Mouse (Mus musculus) stomach, postnatal 0 days (tissue): ENCODE results near the gene Krt86. TPM values are rescaled to one million over a fixed set of nuclear protein-coding genes. Genes with fewer than 3 reads are reported as not detected.

Source experiments
- ATAC-seq: fragments of 200-750 bp; cut with Nextera tagmentation; 2 replicates; pipeline ENCODE4 v1.8.0; 2017; ENCODE audit not compliant: low FRiP score, low TSS enrichment
- DNase-seq: peaks from one replicate; pipeline ENCODE4 v3.0.0-alpha.2; 2016; ENCODE audit warnings: low spot score
- H3K27ac ChIP-seq: fragments of 300-500 bp; sonication (generic); replicated peaks from 2 replicates; pipeline ENCODE4 v1.5.1; 2014; ENCODE audit warnings: mild to moderate bottlenecking, control low read depth
- H3K27me3 ChIP-seq: fragments of 300-500 bp; sonication (generic); 2 replicates; pipeline ENCODE4 v1.6.1; 2014; ENCODE audit warnings: low read length; ENCODE audit not compliant: control insufficient read depth, insufficient read depth
- H3K36me3 ChIP-seq: fragments of 300-500 bp; sonication (generic); 2 replicates; pipeline ENCODE4 v1.6.1; 2014; ENCODE audit warnings: low read length, mixed read lengths; ENCODE audit not compliant: control insufficient read depth, insufficient read depth
- H3K4me1 ChIP-seq: fragments of 300-500 bp; sonication (generic); replicated peaks from 2 replicates; pipeline ENCODE4 v1.6.1; 2014; ENCODE audit warnings: antibody characterized with exemption; ENCODE audit not compliant: control insufficient read depth, insufficient read depth
- H3K4me2 ChIP-seq: fragments of 300-500 bp; sonication (generic); replicated peaks from 2 replicates; pipeline ENCODE4 v1.6.1; 2014; ENCODE audit warnings: low read depth, mild to moderate bottlenecking, control low read depth, moderate library complexity
- H3K4me3 ChIP-seq: fragments of 300-500 bp; sonication (generic); 2 replicates; pipeline ENCODE4 v1.5.1; 2014; ENCODE audit warnings: low read depth, low read length, control low read depth
- H3K9ac ChIP-seq: fragments of 300-500 bp; sonication (generic); 2 replicates; pipeline ENCODE4 v1.6.1; 2014; ENCODE audit warnings: mild to moderate bottlenecking, low read length, control low read depth, mixed read lengths
- H3K9me3 ChIP-seq: fragments of 300-500 bp; sonication (generic); 2 replicates; pipeline ENCODE4 v1.6.1; 2016; ENCODE audit warnings: low read length; ENCODE audit not compliant: control insufficient read depth
- CTCF ChIP-seq: IDR thresholded peaks from 2 replicates; pipeline ENCODE4 v1.5.1; 2016; ENCODE audit warnings: antibody characterized with exemption, low read depth, mild to moderate bottlenecking, moderate library complexity
- EP300 ChIP-seq: optimal IDR thresholded peaks from 2 replicates; pipeline ENCODE3; 2016; ENCODE audit warnings: antibody characterized with exemption
- WGBS: fragments of 180-500 bp; shearing (Covaris S2); extraction: QIAGEN DNeasy Blood & Tissue Kit; methylation state at CpG from one replicate; pipeline ENCODE4 v1.1.7; 2014; 5-methylcytosine and 5-hydroxymethylcytosine counted together
- polyA plus RNA-seq: library from polyadenylated mRNA; unstranded; fragments of >200 nt; fragmentation: Nextera tagmentation; extraction: Ambion mirVana; gene quantifications from 2 replicates; pipeline ENCODE4 v1.2.1, GENCODE M21; 2015

The Krt86 gene
- polyA plus RNA-seq, 1 experiment from 2014 or later = not detected

- Histone ChIP-seq H3K27me3 (no peaks in the 10 kb centered on the region), H3K27ac (no peak within 1 kb of the TSS), H3K4me1 (no peaks in the 10 kb centered on the region), H3K36me3 (no peaks in the 10 kb centered on the region), H3K4me2 (no peak within 1 kb of the TSS), H3K4me3 (no peak within 1 kb of the TSS), H3K9me3 (no peaks in the 10 kb centered on the region), H3K9ac (no peak within 1 kb of the TSS)
- ATAC-seq (no peak), DNase-seq (no peak)
- 78% methylated on average over 2 of the region's 2 CpGs for WGBS
- TF ChIP-seq EP300 (no peak), CTCF (no peak)
These were observed 25.8 kb upstream of the Krt86 start, which contains the start of gene Krt88 for GRCm38 (mm10) chr15:101447444-101447843. Gene Krt88 (plus strand): TSS chr15:101447744.

- no peaks in the 10 kb centered on the region for H3K27me3 ChIP-seq
- no peak overlapping the region for H3K9ac ChIP-seq
- TF ChIP-seq EP300 = no peak
- peak; percentile 86 for TF ChIP-seq CTCF
- DNase-seq (peak; percentile 88), ATAC-seq (peak; percentile 83)
- no peak overlapping the region for H3K4me2 ChIP-seq
- H3K9me3 ChIP-seq = no peaks in the 10 kb centered on the region
- 7% methylated on average over 13 of the region's 13 CpGs for WGBS
- no peaks in the 10 kb centered on the region for H3K4me1 ChIP-seq
- no peak overlapping the region for H3K27ac ChIP-seq
- H3K4me3 ChIP-seq = no peak overlapping the region
- no peaks in the 10 kb centered on the region for H3K36me3 ChIP-seq
These were observed 20.1 kb upstream of the Krt86 start for GRCm38 (mm10) chr15:101453093-101453736.

DNA sequence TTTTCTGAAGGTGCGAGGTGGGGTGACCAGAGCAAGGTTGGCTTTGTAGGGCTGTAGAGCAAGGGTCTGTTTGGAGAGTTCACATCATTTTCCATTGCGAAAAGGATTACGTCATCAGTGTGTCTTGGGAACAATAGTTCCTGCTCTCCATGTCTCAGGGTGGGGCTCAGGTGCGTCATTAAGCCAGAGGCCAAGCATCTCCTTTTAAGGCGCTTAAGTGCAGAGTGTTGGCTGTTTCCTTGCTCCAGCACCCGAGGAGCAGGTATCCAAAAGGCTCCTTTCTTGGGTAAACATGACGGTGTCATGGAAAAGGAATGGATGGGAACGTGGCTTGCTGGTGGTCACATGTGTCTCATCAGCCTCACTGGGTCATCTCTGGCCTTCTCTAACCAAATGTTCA is 18.5 kb upstream of the Krt86 start:
- Histone ChIP-seq H3K27me3 (no peaks in the 10 kb centered on the region), H3K36me3 (no peaks in the 10 kb centered on the region), H3K27ac (no peak overlapping the region), H3K9me3 (no peaks in the 10 kb centered on the region), H3K4me1 (no peaks in the 10 kb centered on the region), H3K4me2 (no peak overlapping the region), H3K4me3 (no peak overlapping the region), H3K9ac (no peak overlapping the region)
- WGBS = 61% methylated on average over 8 of the region's 8 CpGs
- no peak for DNase-seq
- peak; percentile 55 for ATAC-seq
- no peak for TF ChIP-seq CTCF
- no peak for TF ChIP-seq EP300

DNA sequence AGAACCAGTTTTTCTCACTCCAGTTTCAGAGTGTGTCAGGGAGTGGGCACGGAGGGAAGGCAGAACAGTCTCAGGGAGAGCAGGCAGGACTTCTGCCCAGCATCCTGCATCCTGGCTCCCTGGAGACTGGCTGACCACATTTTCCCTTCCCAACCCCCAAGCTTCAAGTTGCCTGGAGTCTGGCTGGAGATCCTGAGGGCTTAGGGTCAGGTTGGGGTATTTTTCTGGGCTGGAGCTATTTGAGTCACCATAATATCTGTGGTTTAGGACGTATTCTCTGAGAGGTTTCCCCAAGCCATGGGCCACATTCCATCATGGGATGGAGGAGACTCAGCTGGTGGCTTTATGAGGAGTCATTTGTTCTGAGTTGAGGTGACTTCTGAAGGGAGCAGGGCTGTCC is 18.0 kb upstream of the Krt86 start:
- 65% methylated on average over 2 of the region's 2 CpGs for WGBS
- Histone ChIP-seq H3K9me3 (no peaks in the 10 kb centered on the region), H3K4me1 (no peaks in the 10 kb centered on the region), H3K36me3 (no peaks in the 10 kb centered on the region), H3K9ac (no peak overlapping the region), H3K4me3 (no peak overlapping the region), H3K27me3 (no peaks in the 10 kb centered on the region), H3K27ac (no peak overlapping the region), H3K4me2 (no peak overlapping the region)
- TF ChIP-seq CTCF (no peak), EP300 (no peak)
- DNase-seq (no peak), ATAC-seq (no peak)

DNA sequence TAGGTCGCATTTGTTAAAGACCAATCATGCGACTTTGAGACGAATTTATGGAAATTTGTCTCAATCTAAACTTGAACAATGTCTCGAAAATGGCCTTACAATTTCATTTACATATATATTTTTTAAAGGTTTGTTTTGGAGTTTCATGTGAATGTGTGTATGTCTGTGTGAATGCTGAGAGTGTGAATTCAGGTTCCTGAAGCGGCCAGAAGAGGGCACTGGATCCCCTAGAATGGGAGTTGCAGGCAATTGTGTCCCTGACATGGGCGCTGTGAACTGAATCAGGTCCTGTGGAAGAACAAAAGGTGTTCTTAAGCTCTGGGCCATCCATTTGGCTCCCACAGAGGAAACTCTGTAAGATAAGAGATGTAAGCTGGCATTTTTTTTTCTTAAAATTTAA is 17.4 kb upstream of the Krt86 start:
- no peak for DNase-seq
- Histone ChIP-seq H3K27me3 (no peaks in the 10 kb centered on the region), H3K27ac (no peak overlapping the region), H3K4me3 (no peak overlapping the region), H3K36me3 (no peaks in the 10 kb centered on the region), H3K9ac (no peak overlapping the region), H3K4me2 (no peak overlapping the region), H3K4me1 (no peaks in the 10 kb centered on the region), H3K9me3 (no peaks in the 10 kb centered on the region)
- TF ChIP-seq EP300 (no peak), CTCF (peak; percentile 20; the same call in 1 of the 2 replicates)
- 87% methylated on average over 6 of the region's 6 CpGs for WGBS
- no peak for ATAC-seq

- no peak overlapping the region for H3K4me3 ChIP-seq
- TF ChIP-seq EP300 (no peak), CTCF (no peak)
- no peak overlapping the region for H3K9ac ChIP-seq
- H3K4me1 ChIP-seq = no peaks in the 10 kb centered on the region
- no peak overlapping the region for H3K4me2 ChIP-seq
- no peaks in the 10 kb centered on the region for H3K27me3 ChIP-seq
- no peak overlapping the region for H3K27ac ChIP-seq
- ATAC-seq (no peak), DNase-seq (no peak)
- WGBS = 34% methylated on average over 16 of the region's 16 CpGs
- no peaks in the 10 kb centered on the region for H3K36me3 ChIP-seq
- no peaks in the 10 kb centered on the region for H3K9me3 ChIP-seq
These were observed 14.8 kb upstream of the Krt86 start for GRCm38 (mm10) chr15:101458361-101458930.
